21 mouse cellular contexts compared by ENCODE assay signal in genomic region chr9:113479897-113480296, GRCm38 (mm10).
DNase-seq lines count a peak whose midpoint lies in the region; ATAC-seq lines count a peak whose summit lies in the region.
"Had no signal": no experiment of that assay in that cellular context is flagged by ENCODE, and none has a peak within 500 bp of the region (broad histone marks: within the 10 kb centered on the region; RNA-seq: fewer than 3 reads in every experiment).

No protein-coding gene starts in this region.

- H3K9me3 ChIP-seq in intestine, embryonic 15.5 days = no peaks in the 10 kb centered on the region
- H3K9me3 ChIP-seq in intestine, embryonic 16.5 days (ENCODE audit: control insufficient read depth, low read length) = peaks cover 4% of the 10 kb centered on the region; the same call in 1 of the 2 replicates
- no peaks in the 10 kb centered on the region for H3K9me3 ChIP-seq in midbrain, embryonic 13.5 days
- H3K9me3 ChIP-seq: embryonic facial prominence, embryonic 15.5 days had no signal

- ATAC-seq in intestine, embryonic 15.5 days = peak; percentile 73
- peak; percentile 91 for ATAC-seq in intestine, embryonic 16.5 days
- ATAC-seq in midbrain, embryonic 13.5 days = no peak
- ATAC-seq: forebrain, embryonic 14.5 days had no signal

- no peaks in the 10 kb centered on the region for H3K4me1 ChIP-seq in intestine, embryonic 15.5 days (replicated peaks)
- H3K4me1 ChIP-seq in intestine, embryonic 16.5 days (ENCODE audit: control insufficient read depth, insufficient read depth, low read length) = no peaks in the 10 kb centered on the region
- H3K4me1 ChIP-seq in midbrain, embryonic 13.5 days (replicated peaks) = no peaks in the 10 kb centered on the region
- H3K4me1 ChIP-seq: embryonic facial prominence, embryonic 15.5 days; forebrain, embryonic 10.5 days; heart, embryonic 13.5 days; hindbrain, embryonic 12.5 days had no signal

- DNase-seq in kidney, adult 9 months = peak; percentile 91
- peak; percentile 66 for DNase-seq in kidney, postnatal 14 days
- DNase-seq in spleen, adult 18-20 months = no peak
- DNase-seq in layer of hippocampus, postnatal 25 days (ENCODE audit: extremely low spot score in 1 of 2, low spot score in 1 of 2) = no peak
- DNase-seq: adrenal gland, adult 2 months; adrenal gland, postnatal 25 days; cerebellum, adult 2 months; cerebellum, postnatal 10 days; embryo, embryonic 11 days; gastrocnemius, adult 2 months; gastrocnemius, postnatal 36 days; heart, postnatal 4 days had no signal

- no peak overlapping the region for H3K4me2 ChIP-seq in intestine, embryonic 15.5 days (replicated peaks)
- H3K4me2 ChIP-seq in intestine, embryonic 16.5 days (ENCODE audit: low read depth, low read length) = no peak overlapping the region
- no peak overlapping the region for H3K4me2 ChIP-seq in midbrain, embryonic 13.5 days (replicated peaks)
- H3K4me2 ChIP-seq: embryonic facial prominence, embryonic 15.5 days; heart, embryonic 13.5 days; hindbrain, embryonic 12.5 days had no signal

- no peak overlapping the region for H3K9ac ChIP-seq in intestine, embryonic 15.5 days
- H3K9ac ChIP-seq in intestine, embryonic 16.5 days (ENCODE audit: low read depth, low read length) = no peak overlapping the region
- H3K9ac ChIP-seq in midbrain, embryonic 13.5 days (replicated peaks) = no peak overlapping the region
- H3K9ac ChIP-seq: embryonic facial prominence, embryonic 15.5 days; heart, embryonic 13.5 days; hindbrain, embryonic 12.5 days had no signal

- WGBS in intestine, embryonic 15.5 days = 76% methylated on average over 3 of the region's 3 CpGs
- WGBS in intestine, embryonic 16.5 days = 81% methylated on average over 3 of the region's 3 CpGs
- WGBS in midbrain, embryonic 13.5 days = 96% methylated on average over 3 of the region's 3 CpGs

- no peak overlapping the region for H3K4me3 ChIP-seq in intestine, embryonic 15.5 days (replicated peaks)
- no peak overlapping the region for H3K4me3 ChIP-seq in intestine, embryonic 16.5 days (ENCODE audit: low read length)
- no peak overlapping the region for H3K4me3 ChIP-seq in midbrain, embryonic 13.5 days (replicated peaks)
- H3K4me3 ChIP-seq: embryonic facial prominence, embryonic 15.5 days; erythroblast, embryonic 14.5 days; forebrain, embryonic 10.5 days; gastrocnemius, adult 2 months; heart, embryonic 13.5 days; hindbrain, embryonic 12.5 days had no signal

- H3K36me3 ChIP-seq in intestine, embryonic 15.5 days = no peaks in the 10 kb centered on the region
- H3K36me3 ChIP-seq in intestine, embryonic 16.5 days (ENCODE audit: control insufficient read depth, insufficient read depth, low read length) = no peaks in the 10 kb centered on the region
- no peaks in the 10 kb centered on the region for H3K36me3 ChIP-seq in midbrain, embryonic 13.5 days
- H3K36me3 ChIP-seq: embryonic facial prominence, embryonic 15.5 days; forebrain, embryonic 10.5 days; heart, embryonic 13.5 days; hindbrain, embryonic 12.5 days had no signal

- H3K27ac ChIP-seq in intestine, embryonic 15.5 days = no peak overlapping the region
- H3K27ac ChIP-seq in intestine, embryonic 16.5 days (ENCODE audit: low read length) = no peak overlapping the region
- H3K27ac ChIP-seq in midbrain, embryonic 13.5 days = no peak overlapping the region
- H3K27ac ChIP-seq: embryonic facial prominence, embryonic 15.5 days; forebrain, embryonic 10.5 days; gastrocnemius, adult 2 months; heart, embryonic 13.5 days; hindbrain, embryonic 12.5 days had no signal

- no peaks in the 10 kb centered on the region for H3K27me3 ChIP-seq in intestine, embryonic 15.5 days (replicated peaks)
- H3K27me3 ChIP-seq in intestine, embryonic 16.5 days (replicated peaks; ENCODE audit: control insufficient read depth, insufficient read depth, low read length) = no peaks in the 10 kb centered on the region
- H3K27me3 ChIP-seq in midbrain, embryonic 13.5 days = no peaks in the 10 kb centered on the region
- H3K27me3 ChIP-seq: embryonic facial prominence, embryonic 15.5 days; heart, embryonic 13.5 days; hindbrain, embryonic 12.5 days had no signal

Comparison
In these comparisons a context has a peak if more than half of its experiments do, and no peak if none do; other contexts are left out.
1. DNase-seq: peak in kidney, adult 9 months (single experiment) and kidney, postnatal 14 days (single experiment); none in spleen, adult 18-20 months (0 of 2) and layer of hippocampus, postnatal 25 days (0 of 2).